Mouse (Mus musculus) ES-E14 (cell line): Measurements from ENCODE around the gene Ankrd13a.

Experiments
- HCFC1 ChIP-seq: IDR thresholded peaks from 2 replicates; pipeline ENCODE4 v1.6.1; 2012; ENCODE audit warnings: low read length, inconsistent platforms, borderline replicate concordance; ENCODE audit not compliant: insufficient read depth
- MAFK ChIP-seq: IDR thresholded peaks from 2 replicates; pipeline ENCODE4 v1.6.1; 2014; ENCODE audit warnings: mild to moderate bottlenecking, low read depth, low read length, inconsistent platforms; ENCODE audit not compliant: insufficient read depth

- no peak for TF ChIP-seq MAFK
- TF ChIP-seq HCFC1, result no peak
Measured at GRCm38 (mm10) chr5:114767185-114767584, 7.3 kb upstream of the Ankrd13a start.
